Mouse (Mus musculus) stomach, embryonic 15.5 days (tissue): Measurements from ENCODE around the gene Igfbp3. TPM values are rescaled to one million over a fixed set of nuclear protein-coding genes. Genes with fewer than 3 reads are reported as not detected.
A peak's percentile ranks its signal among the peaks of the same experiment; 100 is the strongest.

Experiments
- ATAC-seq: fragments of 200-750 bp; cut with Nextera tagmentation; 2 replicates; pipeline ENCODE4 v1.8.0; 2017; ENCODE audit warnings: low read depth, moderate number of reproducible peaks, moderate TSS enrichment; ENCODE audit not compliant: insufficient read depth, low FRiP score
- H3K27ac ChIP-seq: fragments of 300-500 bp; sonication (generic); 2 replicates; pipeline ENCODE4 v1.5.1; 2015; ENCODE audit warnings: mild to moderate bottlenecking, inconsistent platforms
- H3K27me3 ChIP-seq: fragments of 300-500 bp; sonication (generic); replicated peaks from 2 replicates; pipeline ENCODE4 v1.6.1; 2015; ENCODE audit warnings: inconsistent platforms
- H3K36me3 ChIP-seq: fragments of 300-500 bp; sonication (generic); 2 replicates; pipeline ENCODE4 v1.6.1; 2015; ENCODE audit warnings: inconsistent platforms
- H3K4me1 ChIP-seq: fragments of 300-500 bp; sonication (generic); 2 replicates; pipeline ENCODE4 v1.6.1; 2015; ENCODE audit warnings: inconsistent platforms
- H3K4me2 ChIP-seq: fragments of 300-500 bp; sonication (generic); 2 replicates; pipeline ENCODE4 v1.6.1; 2015; ENCODE audit warnings: mild to moderate bottlenecking, inconsistent platforms
- H3K4me3 ChIP-seq: fragments of 300-500 bp; sonication (generic); replicated peaks from 2 replicates; pipeline ENCODE4 v1.5.1; 2015; ENCODE audit warnings: inconsistent platforms
- H3K9ac ChIP-seq: fragments of 300-500 bp; sonication (generic); 2 replicates; pipeline ENCODE4 v1.6.1; 2015; ENCODE audit warnings: inconsistent platforms
- H3K9me3 ChIP-seq: fragments of 300-500 bp; sonication (generic); 2 replicates; pipeline ENCODE4 v1.6.1; 2016; ENCODE audit warnings: inconsistent platforms
- WGBS: fragments of 180-500 bp; shearing (Covaris S2); methylation state at CpG from one replicate; pipeline ENCODE4 v1.1.7; 2015; 5-methylcytosine and 5-hydroxymethylcytosine counted together
- polyA plus RNA-seq: library from polyadenylated mRNA; unstranded; fragments of >200 nt; fragmentation: Nextera tagmentation; extraction: Ambion mirVana; gene quantifications from 2 replicates; pipeline ENCODE4 v1.2.1, GENCODE M21; 2015

Igfbp3 gene
- polyA plus RNA-seq, 1 experiment from 2014 or later: 52.4 TPM

DNA sequence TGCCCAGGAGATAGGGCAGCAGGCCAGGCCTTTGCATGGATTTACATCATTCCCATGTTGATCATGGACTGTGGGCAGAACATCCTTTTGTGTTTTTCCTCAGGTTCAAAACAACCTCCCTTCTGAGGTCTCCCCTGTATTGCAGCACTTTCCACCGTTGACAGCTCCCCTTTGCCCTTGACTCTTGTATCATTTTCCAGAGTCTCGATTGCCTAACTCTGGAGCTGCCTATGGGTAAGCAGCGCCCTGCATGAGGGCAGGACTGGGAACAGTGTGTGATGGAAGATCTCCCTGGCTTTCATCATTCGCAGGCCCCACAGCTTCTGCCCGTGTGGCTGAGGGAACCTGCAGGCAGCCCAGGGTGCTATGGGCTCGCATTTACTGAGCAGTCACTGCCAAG, 21.0 kb downstream of the Igfbp3 start:
- no peaks in the 10 kb centered on the region for H3K27me3 ChIP-seq
- H3K4me2 ChIP-seq: no peak overlapping the region
- H3K4me1 ChIP-seq: 0 out of 2 replicates have a peak, but pooled peaks cover 2% of the 10 kb centered on the region
- no peak overlapping the region for H3K27ac ChIP-seq
- WGBS: 50% methylated on average over 6 of the region's 6 CpGs
- H3K36me3 ChIP-seq: no peaks in the 10 kb centered on the region
- no peak for ATAC-seq
- no peak overlapping the region for H3K9ac ChIP-seq
- H3K4me3 ChIP-seq: no peak overlapping the region
- H3K9me3 ChIP-seq: no peaks in the 10 kb centered on the region

DNA sequence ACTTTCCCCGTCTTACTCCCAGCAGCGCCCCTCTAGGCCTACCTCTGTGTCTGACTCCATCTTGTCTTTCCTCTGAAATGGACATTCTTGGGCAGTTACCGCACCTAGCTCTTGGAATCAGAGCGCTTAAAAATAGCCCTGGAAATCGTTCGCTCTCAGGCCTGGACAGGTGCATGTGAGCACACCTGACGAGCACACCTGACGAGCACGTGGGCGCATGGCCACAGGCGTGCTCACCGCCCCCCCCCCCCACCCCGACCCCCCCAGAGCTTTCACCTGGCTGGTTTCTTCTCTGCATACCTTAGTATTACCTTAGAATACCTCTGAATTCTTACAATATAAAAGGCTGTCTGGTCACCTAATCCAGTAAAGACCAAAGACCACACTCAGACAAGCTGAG, 25.3 kb downstream of the Igfbp3 start, which contains the start of gene Gm11985:
TSS of gene Gm11985 (minus strand) at position 101 of the 400 bp plus-strand sequence.
- WGBS: 94% methylated on average over 8 of the region's 13 CpGs
- Histone ChIP-seq H3K27ac (no peak within 1 kb of the TSS), H3K36me3 (no peaks in the 10 kb centered on the region), H3K9me3 (no peaks in the 10 kb centered on the region), H3K27me3 (no peaks in the 10 kb centered on the region), H3K9ac (no peak within 1 kb of the TSS), H3K4me1 (no peaks in the 10 kb centered on the region), H3K4me2 (no peak within 1 kb of the TSS), H3K4me3 (no peak within 1 kb of the TSS)
- no peak for ATAC-seq

DNA sequence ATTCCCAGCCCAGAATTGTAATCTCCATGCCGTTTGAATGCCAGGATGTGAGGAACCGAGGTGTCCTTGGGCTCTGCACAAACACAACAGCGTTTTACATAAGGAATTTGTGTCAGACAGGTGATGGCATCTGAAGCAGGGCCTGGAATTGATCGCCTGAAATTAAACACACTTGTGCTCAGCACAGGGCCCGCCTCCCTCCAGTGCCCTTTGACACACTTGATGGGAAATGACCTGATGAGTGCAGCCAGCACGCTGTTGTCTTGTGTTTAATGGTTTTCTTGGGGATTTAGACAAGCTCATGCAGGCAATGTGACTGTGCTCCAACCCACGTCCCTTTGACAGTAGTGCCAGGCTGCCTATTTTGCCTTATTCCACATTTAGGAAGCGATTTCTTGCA, 26.3 kb downstream of the Igfbp3 start:
- Histone ChIP-seq H3K36me3 (no peaks in the 10 kb centered on the region), H3K4me1 (no peaks in the 10 kb centered on the region), H3K9me3 (no peaks in the 10 kb centered on the region), H3K27me3 (no peaks in the 10 kb centered on the region), H3K4me3 (no peak overlapping the region), H3K27ac (no peak overlapping the region), H3K4me2 (no peak overlapping the region), H3K9ac (no peak overlapping the region)
- ATAC-seq: no peak
- WGBS: 55% methylated on average over 8 of the region's 8 CpGs

DNA sequence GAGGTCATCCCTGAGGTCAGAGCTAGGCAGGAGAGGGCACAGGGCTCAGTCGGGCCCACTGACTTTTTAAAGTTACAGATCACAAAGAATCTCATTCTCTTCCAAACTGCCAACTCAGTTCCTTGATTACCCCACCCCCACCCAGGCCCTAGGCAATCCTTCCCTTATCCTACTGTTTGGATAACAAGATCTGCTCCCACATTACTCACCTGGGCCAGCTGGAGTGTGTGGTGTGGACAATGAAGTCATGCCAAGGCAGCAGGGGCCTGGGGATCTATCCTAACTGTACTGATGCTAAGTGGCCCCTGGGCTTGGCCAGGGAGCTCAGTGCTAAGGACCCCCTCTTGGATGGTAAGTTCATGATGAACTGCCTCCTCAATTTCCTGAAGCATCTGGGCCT, 29.3 kb downstream of the Igfbp3 start:
- Histone ChIP-seq H3K4me1 (no peaks in the 10 kb centered on the region), H3K9ac (no peak overlapping the region), H3K36me3 (no peaks in the 10 kb centered on the region), H3K27ac (no peak overlapping the region), H3K4me3 (no peak overlapping the region), H3K9me3 (no peaks in the 10 kb centered on the region), H3K4me2 (no peak overlapping the region), H3K27me3 (no peaks in the 10 kb centered on the region)
- no peak for ATAC-seq
- 12% methylated on average over 1 of the region's 1 CpGs for WGBS

DNA sequence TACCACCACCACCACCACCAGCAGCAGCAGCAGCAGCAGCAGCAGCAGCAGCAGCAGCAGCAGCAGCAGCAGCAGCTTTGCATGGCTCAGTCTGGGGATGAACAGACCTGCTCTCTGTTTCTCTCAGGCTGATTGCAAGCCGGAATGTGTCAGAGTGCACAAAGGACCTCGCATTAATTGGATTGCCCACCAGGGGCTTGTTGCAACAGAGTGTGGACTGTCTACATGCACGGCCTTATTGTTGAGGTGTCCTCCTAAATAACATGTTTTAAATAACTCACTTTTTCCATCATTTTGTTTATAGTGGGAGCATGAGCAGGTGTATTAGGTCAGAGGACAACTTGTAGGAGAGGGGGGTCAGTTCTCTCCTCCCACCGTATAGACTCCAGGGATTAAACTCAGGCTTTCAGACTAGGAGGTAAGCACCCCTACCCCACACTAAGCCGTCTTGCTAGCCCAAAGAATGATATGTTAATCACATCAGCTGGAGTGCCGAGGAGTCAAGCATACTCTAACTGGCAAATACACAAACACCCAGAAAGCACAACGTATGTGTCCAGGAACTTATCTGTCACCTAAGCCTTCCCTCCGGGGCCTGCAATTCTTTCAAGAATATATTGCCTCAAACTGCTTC, 31.2 kb downstream of the Igfbp3 start:
- Histone ChIP-seq H3K9ac (no peak overlapping the region), H3K9me3 (no peaks in the 10 kb centered on the region), H3K27me3 (no peaks in the 10 kb centered on the region), H3K4me3 (no peak overlapping the region), H3K36me3 (no peaks in the 10 kb centered on the region), H3K27ac (no peak overlapping the region), H3K4me2 (no peak overlapping the region), H3K4me1 (no peaks in the 10 kb centered on the region)
- ATAC-seq: no peak
- 42% methylated on average over 8 of the region's 8 CpGs for WGBS

DNA sequence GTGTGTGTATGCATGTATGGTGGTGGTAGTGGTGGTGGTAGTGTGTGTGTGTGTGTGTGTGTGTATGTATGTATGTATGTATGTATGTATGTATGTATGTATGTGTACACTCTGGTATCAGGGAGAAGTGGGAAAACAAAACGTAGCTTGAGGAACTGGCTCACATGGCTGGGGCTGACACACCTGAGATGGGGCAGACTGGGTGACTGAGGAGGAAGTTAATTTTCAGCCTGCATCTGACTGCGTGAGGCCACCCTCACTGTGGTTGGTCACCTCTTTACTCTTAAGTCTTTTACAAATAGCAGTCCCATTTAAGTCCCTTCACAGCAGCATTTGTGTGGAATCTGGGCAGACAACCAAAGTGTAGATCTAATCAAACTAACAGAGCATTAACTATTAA, 34.4 kb downstream of the Igfbp3 start:
- Histone ChIP-seq H3K9ac (no peak overlapping the region), H3K4me1 (no peaks in the 10 kb centered on the region), H3K36me3 (no peaks in the 10 kb centered on the region), H3K27ac (no peak overlapping the region), H3K9me3 (no peaks in the 10 kb centered on the region), H3K4me3 (no peak overlapping the region), H3K27me3 (no peaks in the 10 kb centered on the region), H3K4me2 (no peak overlapping the region)
- 64% methylated on average over 2 of the region's 2 CpGs for WGBS
- peak; percentile 34; the same call in 1 of the 2 replicates for ATAC-seq

DNA sequence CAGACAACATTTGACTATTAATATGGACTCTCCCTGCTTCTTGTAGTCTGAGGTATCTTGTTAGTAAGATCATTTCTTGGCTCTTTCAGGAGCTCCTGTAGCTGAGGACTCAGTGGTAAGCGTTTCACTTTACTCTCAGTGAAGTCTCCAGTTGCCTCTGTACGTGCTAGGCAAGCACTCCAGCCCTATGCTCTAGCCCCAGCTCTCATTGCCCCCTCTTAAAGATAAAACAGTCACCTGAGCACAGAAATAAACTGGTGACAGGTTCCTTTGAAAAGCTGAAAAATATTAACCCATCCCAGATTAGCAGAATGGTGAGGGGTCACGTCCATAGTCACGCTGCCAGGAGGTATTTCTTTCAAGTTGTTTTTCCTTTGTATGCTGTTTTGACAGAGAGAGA, 35.0 kb downstream of the Igfbp3 start:
- peak; percentile 57; the same call in 1 of the 2 replicates for ATAC-seq
- H3K4me3 ChIP-seq: no peak overlapping the region
- no peaks in the 10 kb centered on the region for H3K36me3 ChIP-seq
- no peaks in the 10 kb centered on the region for H3K27me3 ChIP-seq
- no peak overlapping the region for H3K4me2 ChIP-seq
- no peak overlapping the region for H3K9ac ChIP-seq
- H3K27ac ChIP-seq: no peak overlapping the region
- H3K9me3 ChIP-seq: no peaks in the 10 kb centered on the region
- WGBS: 57% methylated on average over 4 of the region's 4 CpGs
- no peaks in the 10 kb centered on the region for H3K4me1 ChIP-seq

DNA sequence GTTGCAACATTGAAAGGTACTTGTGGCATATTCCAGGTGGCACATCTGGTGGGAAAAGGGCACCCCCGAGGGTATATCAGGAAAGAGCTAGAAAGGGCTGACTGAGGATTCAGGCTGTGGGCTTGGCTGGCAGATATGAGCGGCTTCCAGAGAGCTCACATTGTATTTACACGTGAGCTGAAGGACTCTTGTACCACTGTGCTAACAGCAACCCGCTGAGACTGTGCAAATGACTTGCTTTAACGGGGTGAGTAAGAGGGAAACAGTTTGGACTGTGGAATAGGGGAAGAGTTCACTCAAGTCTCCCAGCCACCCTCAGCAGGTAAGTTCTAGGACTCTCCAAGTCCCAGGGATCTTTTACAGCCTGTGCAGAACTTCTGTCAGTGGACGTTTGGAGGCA, 40.1 kb downstream of the Igfbp3 start:
- H3K4me2 ChIP-seq: no peak overlapping the region
- no peak overlapping the region for H3K27ac ChIP-seq
- no peaks in the 10 kb centered on the region for H3K27me3 ChIP-seq
- H3K9me3 ChIP-seq: no peaks in the 10 kb centered on the region
- WGBS: 70% methylated on average over 6 of the region's 6 CpGs
- H3K4me1 ChIP-seq: no peaks in the 10 kb centered on the region
- H3K36me3 ChIP-seq: no peaks in the 10 kb centered on the region
- no peak overlapping the region for H3K4me3 ChIP-seq
- H3K9ac ChIP-seq: no peak overlapping the region
- 0 out of 2 replicates have a peak, but pooled peaks have one; percentile 25 for ATAC-seq

DNA sequence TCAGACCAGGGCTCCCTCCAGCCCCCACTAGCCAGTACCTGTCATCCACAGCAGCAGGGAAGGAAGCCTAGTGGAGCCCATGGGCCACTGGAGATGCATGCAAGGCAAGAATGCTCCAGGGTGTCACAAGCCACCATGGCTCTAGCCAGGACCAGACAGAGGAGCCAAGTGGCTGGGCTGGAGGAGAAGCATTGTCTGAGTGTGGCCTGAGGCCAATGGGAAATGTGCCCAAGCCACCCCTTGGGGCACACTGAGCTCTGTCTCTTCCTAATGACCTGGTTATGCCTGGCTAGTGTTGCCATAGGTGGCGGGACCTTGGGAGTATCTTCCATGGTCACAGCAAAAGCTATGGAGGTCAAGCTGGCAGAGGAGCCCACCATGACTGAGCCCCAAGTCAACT, 44.1 kb downstream of the Igfbp3 start:
- ATAC-seq: no peak
- WGBS: 100% methylated on average over 1 of the region's 1 CpGs

DNA sequence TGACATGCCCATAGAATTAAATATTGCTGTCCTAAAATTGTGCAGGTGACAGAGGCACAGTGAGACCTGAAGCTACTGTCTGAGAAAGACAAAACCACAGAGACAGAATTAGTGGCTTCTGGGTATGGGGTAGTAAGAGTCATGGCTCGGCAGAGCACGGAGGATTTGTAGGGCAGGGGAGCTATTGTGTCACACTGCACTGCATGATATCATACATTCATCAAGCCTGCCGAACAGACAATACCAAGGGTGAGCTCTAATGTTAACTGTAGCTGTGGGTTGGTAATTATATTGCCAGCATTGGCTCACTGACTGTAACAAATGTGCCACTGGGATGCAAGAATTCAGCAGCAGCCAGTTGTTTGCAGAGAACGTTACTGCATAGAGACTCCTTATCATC, 49.3 kb downstream of the Igfbp3 start:
- Histone ChIP-seq H3K4me1 (peaks cover 7% of the 10 kb centered on the region), H3K27me3 (no peaks in the 10 kb centered on the region), H3K27ac (no peak overlapping the region), H3K9me3 (no peaks in the 10 kb centered on the region), H3K9ac (no peak overlapping the region), H3K4me2 (no peak overlapping the region), H3K4me3 (no peak overlapping the region), H3K36me3 (no peaks in the 10 kb centered on the region)
- ATAC-seq: no peak
- WGBS: 74% methylated on average over 4 of the region's 4 CpGs

More for the DNA sequence above, 44.1 kb downstream of the Igfbp3 start:
- Histone ChIP-seq H3K9me3 (no peaks in the 10 kb centered on the region), H3K4me3 (no peak overlapping the region), H3K36me3 (no peaks in the 10 kb centered on the region), H3K4me1 (no peaks in the 10 kb centered on the region), H3K9ac (no peak overlapping the region), H3K27ac (no peak overlapping the region), H3K4me2 (no peak overlapping the region), H3K27me3 (no peaks in the 10 kb centered on the region)

DNA sequence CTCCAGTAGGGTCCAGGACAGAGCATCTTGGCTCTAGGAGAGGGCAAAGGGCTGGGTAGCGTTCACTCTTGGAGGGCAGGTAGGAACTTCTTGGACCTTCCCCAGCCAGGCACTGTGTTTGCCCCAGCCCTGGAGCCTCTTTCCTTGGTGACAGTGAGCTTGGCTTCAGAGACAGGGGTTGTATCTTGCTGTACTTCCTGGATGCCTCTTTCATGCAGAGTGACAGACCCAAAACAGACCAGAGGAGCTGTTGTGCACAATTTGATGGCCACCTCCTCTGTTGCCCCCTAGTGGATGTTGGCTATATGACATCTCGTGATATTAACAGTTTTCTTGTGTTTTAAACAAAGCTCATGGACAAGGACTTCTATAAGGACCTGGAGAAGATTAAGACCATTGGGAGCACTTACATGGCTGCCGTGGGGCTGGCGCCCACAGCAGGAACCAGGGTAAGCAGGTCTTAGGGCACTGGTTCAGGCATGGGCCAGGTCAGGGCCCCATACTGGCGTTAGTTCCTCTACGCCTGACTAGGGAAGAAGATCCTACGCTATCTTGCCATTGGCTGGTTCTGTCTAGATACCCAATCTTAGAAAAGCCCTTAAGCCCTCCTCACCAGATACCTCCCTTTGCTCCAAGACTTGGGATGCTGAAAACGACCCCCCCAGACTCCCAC, 52.1 kb downstream of the Igfbp3 start:
- Histone ChIP-seq H3K9me3 (no peaks in the 10 kb centered on the region), H3K4me2 (no peak overlapping the region), H3K27me3 (no peaks in the 10 kb centered on the region), H3K4me1 (peaks cover 10% of the 10 kb centered on the region), H3K36me3 (no peaks in the 10 kb centered on the region), H3K27ac (peak overlapping the region; percentile 73), H3K4me3 (no peak overlapping the region), H3K9ac (no peak overlapping the region)
- ATAC-seq: no peak
- WGBS: 80% methylated on average over 8 of the region's 8 CpGs

DNA sequence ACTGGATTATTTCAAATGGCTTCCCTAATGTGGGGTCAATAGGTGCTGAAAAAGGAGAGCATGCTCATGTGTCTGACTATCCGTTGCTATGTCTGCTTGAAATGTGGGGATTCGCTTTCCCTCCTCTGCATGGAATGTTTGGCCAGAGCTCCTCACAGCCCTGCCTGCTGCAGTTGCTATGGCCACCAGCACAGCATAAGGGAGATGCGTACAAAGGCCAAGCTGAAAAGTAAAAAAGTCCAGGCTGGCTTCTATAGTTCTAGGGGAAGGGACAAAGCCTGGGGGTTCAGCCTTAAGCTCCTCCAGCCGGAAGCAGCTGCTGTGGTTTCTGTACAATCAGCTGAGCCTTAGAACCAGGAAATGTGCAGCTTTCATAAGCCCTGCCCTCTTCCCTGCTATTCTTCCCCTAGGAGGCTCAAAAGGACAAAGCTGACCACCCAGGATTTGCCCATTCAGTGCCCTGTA, 53.1 kb downstream of the Igfbp3 start:
- no peak overlapping the region for H3K4me2 ChIP-seq
- peak; percentile 86 for ATAC-seq
- no peak overlapping the region for H3K4me3 ChIP-seq
- no peaks in the 10 kb centered on the region for H3K27me3 ChIP-seq
- no peak overlapping the region for H3K9ac ChIP-seq
- 12% methylated on average over 4 of the region's 4 CpGs for WGBS
- H3K9me3 ChIP-seq: no peaks in the 10 kb centered on the region
- H3K4me1 ChIP-seq: peaks cover 10% of the 10 kb centered on the region
- peak overlapping the region; percentile 73 for H3K27ac ChIP-seq
- no peaks in the 10 kb centered on the region for H3K36me3 ChIP-seq
